Mouse (Mus musculus) neural tube, embryonic 12.5 days (tissue): ENCODE results near the gene Gm49322. TPM values are rescaled to one million over a fixed set of nuclear protein-coding genes. Genes with fewer than 3 reads are reported as not detected.
"Not testable (repeated sequence)": the region's sequence is repeated elsewhere in the genome, so short reads cannot be mapped to it uniquely, and the experiment has no call there.

ENCODE experiments used
- ATAC-seq: fragments of 200-750 bp; cut with Nextera tagmentation; 2 replicates; pipeline ENCODE4 v1.8.0; 2017; ENCODE audit warnings: low read depth, mild to moderate bottlenecking, moderate TSS enrichment, moderate library complexity; ENCODE audit not compliant: low FRiP score
- H3K27ac ChIP-seq: fragments of 300-500 bp; sonication (generic); 2 replicates; pipeline ENCODE4 v1.5.1; 2016
- H3K27me3 ChIP-seq: fragments of 300-500 bp; sonication (generic); replicated peaks from 2 replicates; pipeline ENCODE4 v1.6.1; 2016; ENCODE audit warnings: mild to moderate bottlenecking
- H3K36me3 ChIP-seq: fragments of 300-500 bp; sonication (generic); 2 replicates; pipeline ENCODE4 v1.6.1; 2016; ENCODE audit warnings: mild to moderate bottlenecking
- H3K4me1 ChIP-seq: fragments of 300-500 bp; sonication (generic); 2 replicates; pipeline ENCODE4 v1.6.1; 2016
- H3K4me2 ChIP-seq: fragments of 300-500 bp; sonication (generic); replicated peaks from 2 replicates; pipeline ENCODE4 v1.6.1; 2016; ENCODE audit warnings: mild to moderate bottlenecking
- H3K4me3 ChIP-seq: fragments of 300-500 bp; sonication (generic); 2 replicates; pipeline ENCODE4 v1.5.1; 2016
- H3K9ac ChIP-seq: fragments of 300-500 bp; sonication (generic); 2 replicates; pipeline ENCODE4 v1.6.1; 2016; ENCODE audit warnings: mild to moderate bottlenecking
- H3K9me3 ChIP-seq: fragments of 300-500 bp; sonication (generic); 2 replicates; pipeline ENCODE4 v1.6.1; 2016; ENCODE audit warnings: mild to moderate bottlenecking
- WGBS: fragments of 180-500 bp; shearing (Covaris S2); methylation state at CpG from one replicate; pipeline ENCODE4 v1.1.7; 2016; 5-methylcytosine and 5-hydroxymethylcytosine counted together
- polyA plus RNA-seq: library from polyadenylated mRNA; unstranded; fragments of >200 nt; fragmentation: Nextera tagmentation; extraction: Ambion mirVana; gene quantifications from 2 replicates; pipeline ENCODE4 v1.2.1, GENCODE M21; 2016

Gene Gm49322
- polyA plus RNA-seq: 3.6 and 6.0 TPM in 2 replicates

DNA sequence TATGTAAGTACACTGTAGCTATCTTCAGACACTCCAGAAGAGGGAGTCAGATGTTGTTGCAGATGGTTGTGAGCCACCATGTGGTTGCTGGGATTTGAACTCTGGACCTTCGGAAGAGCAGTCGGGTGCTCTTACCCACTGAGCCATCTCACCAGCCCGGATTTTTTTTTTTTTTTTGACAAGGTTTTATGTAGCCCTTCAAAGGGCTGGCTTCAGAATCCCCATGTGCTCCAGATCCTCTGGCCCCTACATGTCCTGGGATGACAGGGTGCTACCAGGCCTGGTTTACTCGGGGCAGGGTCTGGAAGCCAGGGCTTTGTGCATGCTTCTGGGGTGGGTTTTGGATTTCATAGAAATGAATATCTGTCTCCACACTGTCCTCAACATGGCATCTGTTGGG lies at the start of gene Gm49322:
TSS of gene Gm49322 (plus strand) at position 301 of the 400 bp plus-strand sequence.
- not testable (repeated sequence) for H3K27ac ChIP-seq, H3K27me3 ChIP-seq, H3K9ac ChIP-seq, ATAC-seq, H3K9me3 ChIP-seq, H3K4me2 ChIP-seq, H3K4me3 ChIP-seq
- H3K36me3 ChIP-seq: peaks cover 44% of the 10 kb centered on the region
- 95% methylated on average over 2 of the region's 4 CpGs for WGBS
- peaks cover 16% of the 10 kb centered on the region for H3K4me1 ChIP-seq

DNA sequence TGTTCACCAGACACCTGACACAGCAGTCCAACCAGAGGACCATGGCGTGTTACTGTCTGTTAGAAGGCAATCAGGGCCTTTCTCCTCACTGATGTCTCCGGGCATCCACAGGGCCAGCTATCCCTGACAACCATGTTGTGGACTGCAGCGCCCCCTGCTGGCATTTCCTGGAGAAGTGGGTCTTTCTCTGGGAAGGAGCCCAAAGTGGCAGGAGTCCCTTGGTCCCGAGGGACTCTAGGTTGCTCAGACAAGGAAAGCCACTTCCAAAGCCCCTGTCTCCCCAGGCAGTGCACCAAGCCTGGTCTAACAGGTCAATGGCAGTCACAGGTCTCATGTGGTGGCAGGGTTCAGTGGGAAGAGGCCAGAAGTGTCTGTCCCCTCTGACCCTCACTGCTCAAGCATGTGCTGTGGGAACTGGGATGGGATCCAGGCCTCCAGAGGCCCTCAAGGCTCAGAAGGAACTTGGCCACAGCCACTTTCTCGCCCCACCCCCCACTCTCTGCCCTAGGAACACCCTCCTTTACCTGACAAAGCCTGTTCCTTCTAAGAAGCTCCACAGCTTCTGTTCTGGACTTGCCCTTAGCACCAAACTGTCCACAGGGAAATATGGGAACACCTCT lies 48.4 kb upstream of the Gm49322 start:
- no peaks in the 10 kb centered on the region for H3K27me3 ChIP-seq
- H3K4me3 ChIP-seq: no peak overlapping the region
- H3K4me2 ChIP-seq: no peak overlapping the region; the same call in 1 of the 2 replicates
- H3K4me1 ChIP-seq: peaks cover 34% of the 10 kb centered on the region
- ATAC-seq: no peak
- no peaks in the 10 kb centered on the region for H3K36me3 ChIP-seq
- 37% methylated on average over 5 of the region's 5 CpGs for WGBS
- H3K9ac ChIP-seq: no peak overlapping the region
- H3K27ac ChIP-seq: no peak overlapping the region
- no peaks in the 10 kb centered on the region for H3K9me3 ChIP-seq

DNA sequence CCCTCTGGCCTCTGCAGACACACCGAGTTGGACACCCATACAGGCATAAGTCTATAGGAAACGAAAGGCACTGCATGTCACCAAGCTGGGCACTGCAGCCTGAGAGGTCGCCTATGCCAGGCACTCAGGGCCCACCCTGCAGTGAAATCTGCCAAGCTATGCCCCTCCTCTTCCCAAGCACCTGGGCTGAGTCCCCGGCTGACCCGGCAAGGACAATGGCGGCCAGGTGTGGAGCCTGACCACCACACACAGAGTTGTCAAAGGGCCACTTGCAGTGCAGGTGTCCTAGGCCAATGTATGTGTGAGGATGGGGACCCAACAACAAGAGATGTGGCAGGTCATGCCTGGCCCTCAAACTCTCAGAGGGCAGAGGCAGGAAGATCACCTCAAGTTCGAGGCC lies 46.4 kb upstream of the Gm49322 start:
- no peak overlapping the region for H3K4me2 ChIP-seq
- no peak overlapping the region for H3K4me3 ChIP-seq
- no peak for ATAC-seq
- no peaks in the 10 kb centered on the region for H3K9me3 ChIP-seq
- H3K36me3 ChIP-seq: no peaks in the 10 kb centered on the region
- no peaks in the 10 kb centered on the region for H3K27me3 ChIP-seq
- no peak overlapping the region for H3K27ac ChIP-seq
- H3K9ac ChIP-seq: no peak overlapping the region
- H3K4me1 ChIP-seq: peaks cover 35% of the 10 kb centered on the region
- WGBS: 92% methylated on average over 7 of the region's 7 CpGs

DNA sequence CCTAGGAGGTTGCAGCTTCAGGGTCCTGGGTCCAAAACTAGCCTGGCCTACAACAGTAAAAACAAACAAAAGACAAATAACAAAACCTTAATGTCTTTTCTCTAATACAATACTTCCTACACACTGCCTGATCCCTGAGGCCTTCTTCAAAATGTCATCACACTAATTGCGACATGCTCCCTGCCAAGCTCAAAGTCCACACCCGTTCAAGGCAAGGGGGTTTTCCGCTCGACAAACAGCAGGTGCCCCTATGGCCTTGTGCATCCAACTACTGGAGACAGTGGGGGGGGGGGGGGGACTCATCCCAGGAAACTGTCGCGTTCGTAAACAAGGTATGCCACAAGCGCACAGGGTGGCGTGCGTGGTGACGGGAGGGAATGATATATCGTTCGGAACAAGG lies 45.2 kb upstream of the Gm49322 start:
- Histone ChIP-seq H3K9me3 (no peaks in the 10 kb centered on the region), H3K27ac (no peak overlapping the region)
- 2% methylated on average over 13 of the region's 13 CpGs for WGBS

DNA sequence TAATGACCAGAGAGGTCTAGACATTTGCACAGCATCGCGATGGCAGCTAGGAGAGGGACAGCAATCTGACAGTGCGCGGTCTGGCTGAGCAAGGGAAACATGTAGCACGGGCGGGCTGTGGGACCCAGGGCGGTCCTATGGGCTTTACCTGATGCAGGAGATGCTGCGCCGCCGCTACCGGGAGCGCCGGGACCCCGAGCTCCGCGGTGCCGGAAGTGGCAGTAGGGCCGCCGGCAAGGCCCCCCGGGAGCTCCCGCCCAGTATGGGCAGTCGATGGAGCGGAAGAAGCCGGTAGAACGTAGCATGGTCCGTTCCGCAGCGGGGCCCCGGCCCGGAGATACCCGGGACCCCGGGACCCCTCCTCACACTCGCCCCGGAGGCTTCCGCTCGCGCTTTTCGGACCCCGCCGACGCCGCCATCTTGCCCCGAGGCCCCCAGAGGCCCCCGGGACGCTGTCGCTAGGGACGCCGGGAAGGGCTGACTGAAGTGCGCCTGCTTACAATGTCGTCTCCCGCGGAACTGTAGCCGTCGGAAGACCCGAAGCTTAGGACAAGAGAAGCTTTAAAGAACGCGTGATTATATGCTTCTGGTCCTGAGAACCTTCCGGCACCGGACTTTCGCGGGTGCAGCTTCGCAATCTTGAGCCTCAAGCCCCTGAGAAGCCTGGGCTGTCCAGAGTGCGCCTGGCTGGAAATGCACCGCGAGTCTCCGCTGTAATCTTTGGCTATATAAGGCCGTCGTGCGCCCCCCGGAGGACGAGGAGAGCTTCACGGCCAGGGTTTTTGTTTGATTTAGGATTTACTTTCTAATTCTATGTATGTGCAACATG lies 44.5 kb upstream of the Gm49322 start, which contains the start of gene Rexo1:
TSS of gene Rexo1 (minus strand) at position 445 of the 829 bp plus-strand sequence.
- Histone ChIP-seq H3K27ac (peak within 1 kb of the TSS; percentile 71), H3K4me1 (peaks cover 33% of the 10 kb centered on the region), H3K4me3 (peak within 1 kb of the TSS; percentile 97), H3K27me3 (no peaks in the 10 kb centered on the region), H3K9me3 (no peaks in the 10 kb centered on the region), H3K9ac (peak within 1 kb of the TSS; percentile 94), H3K4me2 (peak within 1 kb of the TSS; percentile 92), H3K36me3 (no peaks in the 10 kb centered on the region)
- ATAC-seq: peak; percentile 75
- WGBS: under 1% methylated on average over 72 of the region's 72 CpGs

More for the DNA sequence above, 45.2 kb upstream of the Gm49322 start:
- Histone ChIP-seq H3K4me1 (peaks cover 33% of the 10 kb centered on the region), H3K4me3 (peak overlapping the region; percentile 97), H3K4me2 (peak overlapping the region; percentile 92), H3K27me3 (no peaks in the 10 kb centered on the region), H3K36me3 (no peaks in the 10 kb centered on the region), H3K9ac (peak overlapping the region; percentile 94)
- peak; percentile 4; the same call in 1 of the 2 replicates for ATAC-seq

DNA sequence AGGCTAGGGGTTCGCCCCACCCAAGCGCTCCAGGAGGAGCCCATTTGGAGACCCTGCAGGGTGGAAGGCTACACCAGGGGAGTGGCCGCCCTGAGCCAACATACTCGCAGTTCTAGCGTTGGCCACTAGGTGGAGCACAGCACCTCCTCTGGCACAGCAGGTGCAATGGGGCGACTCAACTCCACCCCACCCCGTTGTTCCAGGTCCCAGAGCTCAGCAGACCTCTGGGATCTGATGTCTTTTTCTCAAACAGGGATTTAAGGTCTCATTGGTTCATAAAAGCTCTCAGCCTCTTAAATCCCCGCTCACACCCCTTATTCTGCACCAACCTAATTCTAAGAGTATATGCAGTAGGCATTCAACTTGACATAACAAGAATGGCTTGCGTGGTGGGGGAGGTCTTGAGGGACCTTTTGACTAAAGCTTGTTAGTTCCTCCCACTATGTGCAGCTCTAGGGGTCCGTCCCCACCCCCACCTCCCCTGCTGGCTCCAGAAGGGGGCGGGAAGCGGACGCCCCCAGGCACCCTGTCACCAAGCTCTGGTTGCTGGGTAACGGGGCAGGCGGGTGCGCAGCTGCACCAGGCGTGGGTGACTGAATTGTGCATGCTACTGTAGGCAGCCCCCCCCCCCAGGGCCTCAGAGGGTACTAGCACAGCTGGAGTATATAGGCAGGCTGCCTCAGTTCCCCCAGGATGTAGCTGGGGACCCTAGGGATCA lies 39.3 kb upstream of the Gm49322 start:
- Histone ChIP-seq H3K4me3 (0 out of 2 replicates have a peak overlapping the region, but pooled peaks have one; percentile 0), H3K4me1 (peaks cover 30% of the 10 kb centered on the region)

DNA sequence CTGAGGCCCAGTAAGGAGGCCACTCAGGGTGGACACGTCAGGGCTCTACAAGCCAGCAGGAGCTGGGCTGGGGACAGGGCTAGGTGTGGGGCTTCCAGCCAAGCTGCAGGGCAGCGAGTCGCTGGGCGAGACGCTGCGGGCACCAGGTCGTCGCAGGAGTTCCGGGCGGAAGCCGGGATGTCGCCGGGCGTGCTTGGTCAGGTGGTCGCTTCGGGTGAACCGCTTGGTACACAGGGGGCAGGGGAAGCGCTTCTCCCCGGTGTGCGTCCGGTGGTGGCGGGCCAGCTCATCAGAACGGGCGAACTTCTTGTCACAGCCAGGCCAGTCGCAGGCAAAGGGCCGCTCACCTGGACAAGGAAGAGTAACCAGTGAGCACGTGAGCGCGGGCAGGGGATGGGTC lies 36.9 kb upstream of the Gm49322 start:
- Histone ChIP-seq H3K36me3 (peaks cover 11% of the 10 kb centered on the region), H3K4me1 (peaks cover 39% of the 10 kb centered on the region), H3K27ac (no peak overlapping the region), H3K9me3 (no peaks in the 10 kb centered on the region), H3K27me3 (no peaks in the 10 kb centered on the region), H3K4me2 (no peak overlapping the region), H3K9ac (no peak overlapping the region), H3K4me3 (no peak overlapping the region)
- ATAC-seq: no peak
- 96% methylated on average over 29 of the region's 29 CpGs for WGBS

More for the DNA sequence above, 39.3 kb upstream of the Gm49322 start:
- Histone ChIP-seq H3K9ac (0 out of 2 replicates have a peak overlapping the region, but pooled peaks have one; percentile 33), H3K9me3 (no peaks in the 10 kb centered on the region), H3K36me3 (peaks cover 11% of the 10 kb centered on the region), H3K27me3 (no peaks in the 10 kb centered on the region), H3K4me2 (peak overlapping the region; percentile 49), H3K27ac (peak overlapping the region; percentile 64)
- 18% methylated on average over 17 of the region's 17 CpGs for WGBS
- peak; percentile 65 for ATAC-seq

DNA sequence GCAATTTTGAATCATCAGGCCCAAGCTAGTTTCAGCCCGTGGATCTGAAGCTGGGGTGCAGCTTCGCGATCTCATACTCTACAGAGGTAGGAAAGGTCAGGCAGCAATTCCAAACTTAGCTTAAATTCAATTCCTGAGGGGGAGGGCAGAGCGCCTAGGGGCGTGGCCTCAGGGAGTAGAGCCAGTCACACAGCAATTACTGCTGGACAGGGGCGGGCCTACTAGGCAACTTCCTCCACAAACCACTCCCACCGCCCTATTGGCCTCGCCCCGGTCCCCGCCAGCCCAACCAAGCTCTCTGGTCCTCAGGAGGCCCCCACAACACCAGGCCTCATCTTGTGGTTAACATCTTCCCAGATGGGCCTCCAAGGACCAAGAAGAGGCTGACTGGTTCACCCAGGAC lies 36.2 kb upstream of the Gm49322 start:
- Histone ChIP-seq H3K27ac (no peak overlapping the region), H3K36me3 (peaks cover 11% of the 10 kb centered on the region)

DNA sequence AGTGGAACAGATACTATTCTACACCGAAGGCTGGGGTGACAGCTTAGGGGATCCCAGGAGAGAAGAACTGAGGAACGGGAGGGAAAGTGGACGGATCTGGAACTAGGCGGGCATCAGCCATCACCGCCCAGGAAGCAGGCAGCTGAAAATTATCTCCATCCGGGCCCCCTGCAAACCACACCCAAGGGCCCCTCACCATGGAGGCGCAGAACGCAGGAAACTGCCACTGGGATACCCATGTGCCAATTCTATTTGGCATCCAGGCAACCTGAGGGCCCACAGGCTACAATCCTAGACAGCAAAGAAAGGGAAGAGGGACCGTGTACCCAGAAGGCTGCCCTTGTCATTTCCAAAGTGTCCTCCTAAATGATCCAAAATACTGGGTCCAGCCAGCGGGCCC lies 35.4 kb upstream of the Gm49322 start:
- Histone ChIP-seq H3K27me3 (no peaks in the 10 kb centered on the region), H3K4me2 (peak overlapping the region; percentile 53), H3K4me3 (no peak overlapping the region), H3K9ac (0 out of 2 replicates have a peak overlapping the region, but pooled peaks have one; percentile 22), H3K9me3 (no peaks in the 10 kb centered on the region), H3K36me3 (peaks cover 11% of the 10 kb centered on the region), H3K27ac (no peak overlapping the region), H3K4me1 (peaks cover 54% of the 10 kb centered on the region)
- WGBS: 88% methylated on average over 10 of the region's 10 CpGs
- ATAC-seq: no peak

More for the DNA sequence above, 36.2 kb upstream of the Gm49322 start:
- 35% methylated on average over 10 of the region's 10 CpGs for WGBS
- Histone ChIP-seq H3K4me1 (peaks cover 47% of the 10 kb centered on the region), H3K9ac (no peak overlapping the region), H3K4me2 (0 out of 2 replicates have a peak overlapping the region, but pooled peaks have one; percentile 2), H3K4me3 (no peak overlapping the region), H3K9me3 (no peaks in the 10 kb centered on the region), H3K27me3 (no peaks in the 10 kb centered on the region)
- ATAC-seq: no peak

DNA sequence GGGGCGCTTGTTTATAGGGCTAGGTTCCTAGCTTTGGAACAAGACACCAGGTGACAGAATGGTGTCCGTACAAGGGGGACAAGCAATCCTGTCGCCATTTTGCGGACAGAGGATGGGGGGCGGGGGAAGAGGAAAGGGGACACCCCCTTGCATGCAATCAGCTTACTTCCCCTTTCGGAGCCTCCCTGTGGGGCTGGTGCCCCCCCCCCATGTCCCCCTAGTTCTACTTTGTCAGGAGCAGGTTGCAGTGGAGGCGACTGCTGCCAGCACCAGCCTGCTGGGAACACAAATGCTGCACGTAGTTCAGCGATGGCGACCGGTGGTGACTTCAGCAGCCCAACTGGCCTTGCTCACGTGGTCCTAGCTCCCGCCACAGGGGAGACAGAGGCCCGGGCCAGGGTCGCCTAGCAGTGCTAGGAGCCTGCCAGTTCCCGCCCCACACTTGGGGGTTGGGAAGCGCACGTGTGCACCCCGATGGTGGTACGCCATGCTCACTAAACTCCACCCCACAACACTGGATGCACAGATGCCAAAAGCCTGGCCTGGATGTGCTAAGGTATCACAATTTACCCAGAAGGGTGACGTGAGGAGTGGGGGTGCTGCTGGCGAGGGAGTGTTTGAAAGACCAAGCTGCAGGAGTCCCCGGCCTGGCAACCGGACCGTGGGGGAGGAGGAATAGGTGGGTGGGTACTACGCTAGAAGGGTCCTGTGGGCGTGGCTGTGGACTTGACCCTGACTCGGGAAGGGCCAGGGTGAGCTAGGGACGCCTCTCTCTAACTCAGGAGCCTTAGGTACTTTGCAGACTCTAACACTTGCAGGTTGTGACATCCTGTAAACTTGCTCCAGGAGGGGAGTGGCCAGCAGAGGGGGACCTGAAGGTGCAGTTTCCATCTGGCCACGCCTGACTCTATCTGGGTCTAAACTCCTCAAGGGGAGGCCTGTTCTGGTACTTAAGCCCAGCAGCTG lies 34.7 kb upstream of the Gm49322 start:
- WGBS: 18% methylated on average over 30 of the region's 30 CpGs
- ATAC-seq: no peak
- peaks cover 11% of the 10 kb centered on the region for H3K36me3 ChIP-seq
- no peaks in the 10 kb centered on the region for H3K27me3 ChIP-seq
- peak overlapping the region; percentile 53 for H3K4me2 ChIP-seq
- H3K4me1 ChIP-seq: peaks cover 62% of the 10 kb centered on the region
- no peak overlapping the region for H3K4me3 ChIP-seq
- H3K27ac ChIP-seq: no peak overlapping the region
- H3K9ac ChIP-seq: peak overlapping the region; percentile 22; the same call in 1 of the 2 replicates
- no peaks in the 10 kb centered on the region for H3K9me3 ChIP-seq

DNA sequence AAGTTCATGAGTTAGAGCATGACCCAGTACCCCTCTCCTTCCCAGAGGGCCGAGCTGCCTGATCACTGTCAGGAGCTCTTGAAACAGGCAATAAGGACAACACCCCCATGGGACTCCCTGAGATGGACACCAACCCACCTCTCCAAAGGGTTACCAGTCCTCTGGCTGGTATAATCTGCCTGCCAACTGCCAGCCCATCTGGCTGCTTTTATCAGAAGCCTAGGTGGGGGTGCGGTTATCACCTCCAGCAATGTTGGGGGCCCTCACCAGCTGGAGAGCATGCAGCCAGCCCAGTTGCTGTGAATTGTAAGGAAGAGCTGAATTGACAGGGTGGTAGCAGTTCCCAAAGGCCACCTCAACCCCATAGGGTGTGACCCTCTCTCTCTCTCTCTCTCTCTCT lies 33.3 kb upstream of the Gm49322 start:
- Histone ChIP-seq H3K4me1 (peaks cover 60% of the 10 kb centered on the region), H3K9me3 (no peaks in the 10 kb centered on the region), H3K9ac (no peak overlapping the region), H3K36me3 (peaks cover 11% of the 10 kb centered on the region), H3K4me3 (no peak overlapping the region), H3K4me2 (no peak overlapping the region), H3K27me3 (no peaks in the 10 kb centered on the region), H3K27ac (no peak overlapping the region)
- WGBS: 88% methylated on average over 2 of the region's 2 CpGs
- ATAC-seq: no peak
